Mouse (Mus musculus) liver, embryonic 14.5 days (tissue): ENCODE results near the gene Cacnb4. TPM values are rescaled to one million over a fixed set of nuclear protein-coding genes. Genes with fewer than 3 reads are reported as not detected.

Source experiments
- ATAC-seq: fragments of 200-750 bp; cut with Nextera tagmentation; 2 replicates; pipeline ENCODE4 v1.8.0; 2017; ENCODE audit warnings: moderate number of reproducible peaks, mild to moderate bottlenecking, moderate library complexity; ENCODE audit not compliant: insufficient read depth
- DNase-seq, 3 experiments: peaks; one replicate each; pipeline ENCODE4 v3.0.0-alpha.2; 2012 to 2013; ENCODE audit warnings: low read depth in 3 of 3, low spot score in 3 of 3
- H3K27ac ChIP-seq: fragments of 300-500 bp; sonication (generic); 2 replicates; pipeline ENCODE4 v1.5.1; 2014; ENCODE audit warnings: moderate library complexity, mild to moderate bottlenecking, control low read depth, inconsistent platforms
- H3K27me3 ChIP-seq: fragments of 300-500 bp; sonication (generic); 2 replicates; pipeline ENCODE4 v1.6.1; 2014; ENCODE audit warnings: mild to moderate bottlenecking, low read length, moderate library complexity; ENCODE audit not compliant: control insufficient read depth, insufficient read depth
- H3K36me3 ChIP-seq: fragments of 300-500 bp; sonication (generic); replicated peaks from 2 replicates; pipeline ENCODE4 v1.6.1; 2014; ENCODE audit warnings: low read depth; ENCODE audit not compliant: control insufficient read depth, insufficient read depth
- H3K4me1 ChIP-seq, 2 experiments: fragments of 200-500 bp in 1 of 2; fragments of 300-500 bp in 1 of 2; sonication (generic) in 1 of 2; replicated peaks; 2 replicates each; pipeline ENCODE4 v1.6.1; 2012 to 2014; ENCODE audit warnings: antibody characterized with exemption in 1 of 2, inconsistent platforms in 1 of 2, low read length in 1 of 2; ENCODE audit not compliant: control insufficient read depth in 2 of 2, insufficient read depth in 2 of 2
- H3K4me2 ChIP-seq: fragments of 300-500 bp; sonication (generic); 2 replicates; pipeline ENCODE4 v1.6.1; 2014; ENCODE audit warnings: low read depth, mild to moderate bottlenecking, control low read depth, moderate library complexity
- H3K4me3 ChIP-seq, 2 experiments: fragments of 200-500 bp in 1 of 2; fragments of 300-500 bp in 1 of 2; sonication (generic) in 1 of 2; 2 replicates each; pipeline ENCODE4 v1.5.1; 2012 to 2014; ENCODE audit warnings: low read depth in 2 of 2, low read length in 2 of 2, mild to moderate bottlenecking in 2 of 2, control low read depth in 1 of 2, inconsistent platforms in 1 of 2, moderate library complexity in 1 of 2; ENCODE audit not compliant: insufficient read depth in 1 of 2
- H3K9ac ChIP-seq: fragments of 300-500 bp; sonication (generic); replicated peaks from 2 replicates; pipeline ENCODE4 v1.6.1; 2014; ENCODE audit warnings: mild to moderate bottlenecking, control low read depth, moderate library complexity
- H3K9me3 ChIP-seq: fragments of 300-500 bp; sonication (generic); 2 replicates; pipeline ENCODE4 v1.6.1; 2016; ENCODE audit warnings: low read length, mixed read lengths; ENCODE audit not compliant: control insufficient read depth
- CTCF ChIP-seq: IDR thresholded peaks from 2 replicates; pipeline ENCODE4 v1.5.1; 2016; ENCODE audit warnings: antibody characterized with exemption, low read depth, control low read depth
- EP300 ChIP-seq: IDR thresholded peaks from 2 replicates; pipeline ENCODE4 v1.6.1; 2016; ENCODE audit warnings: antibody characterized with exemption, low read depth
- WGBS: fragments of 180-500 bp; shearing (Covaris S2); extraction: QIAGEN DNeasy Blood & Tissue Kit; methylation state at CpG from one replicate; pipeline ENCODE4 v1.1.7; 2014; ENCODE audit not compliant: insufficient replicate concordance; 5-methylcytosine and 5-hydroxymethylcytosine counted together
- polyA plus RNA-seq, 2 experiments: library from polyadenylated mRNA; depleted of rRNA in 1 of 2; stranded (reverse) in 1 of 2; unstranded in 1 of 2; fragments of >200 nt; fragmentation: Nextera tagmentation in 1 of 2; extraction: Ambion mirVana in 1 of 2; gene quantifications; 2 replicates each; pipeline versions ENCODE4 v1.2.1 to v1.2.3; 2012 to 2014

Gene Cacnb4
- polyA plus RNA-seq, 2 experiments = 0.06 to 0.19 TPM

- WGBS = 1% methylated on average over 37 of the region's 42 CpGs
- Histone ChIP-seq H3K9me3 (no peaks in the 10 kb centered on the region), H3K4me2 (peak overlapping the region; percentile 58), H3K9ac (no peak overlapping the region), H3K27ac (no peak overlapping the region), H3K4me1 (peaks cover 0 to 2% of the 10 kb centered on the region in 2 experiments; a peak in 1 of 4 replicates), H3K36me3 (no peaks in the 10 kb centered on the region), H3K27me3 (peaks cover 35% of the 10 kb centered on the region), H3K4me3 (peak overlapping the region; percentile 37 to 44)
- ATAC-seq = no peak
- TF ChIP-seq CTCF = no peak
- TF ChIP-seq EP300 = no peak
- DNase-seq = no peak
Measured at GRCm38 (mm10) chr2:52675278-52675987, 1.2 kb downstream of the Cacnb4 start.

- TF ChIP-seq CTCF (no peak), EP300 (no peak)
- DNase-seq = no peak
- WGBS = 1% methylated on average over 19 of the region's 19 CpGs
Measured at GRCm38 (mm10) chr2:52674886-52675277, 1.7 kb downstream of the Cacnb4 start.

GRCm38 (mm10) chr2:52673172-52673571 is 3.5 kb downstream of the Cacnb4 start:
- peaks cover 0 to 2% of the 10 kb centered on the region in 2 experiments; a peak in 1 of 4 replicates for H3K4me1 ChIP-seq
- no peak overlapping the region for H3K4me2 ChIP-seq
- no peak overlapping the region for H3K4me3 ChIP-seq
- no peaks in the 10 kb centered on the region for H3K9me3 ChIP-seq
- H3K36me3 ChIP-seq = no peaks in the 10 kb centered on the region
- H3K27ac ChIP-seq = no peak overlapping the region
- no peak for DNase-seq
- 44% methylated on average over 1 of the region's 1 CpGs for WGBS
- peaks cover 35% of the 10 kb centered on the region for H3K27me3 ChIP-seq
- no peak overlapping the region for H3K9ac ChIP-seq
- ATAC-seq = no peak
- TF ChIP-seq EP300 = no peak

More at GRCm38 (mm10) chr2:52674886-52675277, 1.7 kb downstream of the Cacnb4 start:
- no peak for ATAC-seq
- no peak overlapping the region; a peak in 1 of 4 replicates for H3K4me3 ChIP-seq
- H3K9me3 ChIP-seq = no peaks in the 10 kb centered on the region
- no peaks in the 10 kb centered on the region for H3K36me3 ChIP-seq
- H3K4me2 ChIP-seq = peak overlapping the region; percentile 58
- H3K4me1 ChIP-seq = peaks cover 0 to 2% of the 10 kb centered on the region in 2 experiments; a peak in 1 of 4 replicates
- peaks cover 35% of the 10 kb centered on the region for H3K27me3 ChIP-seq
- H3K27ac ChIP-seq = no peak overlapping the region
- H3K9ac ChIP-seq = no peak overlapping the region

GRCm38 (mm10) chr2:52670733-52671132 is 5.9 kb downstream of the Cacnb4 start:
- no peak for DNase-seq
- Histone ChIP-seq H3K27me3 (peaks cover 23% of the 10 kb centered on the region), H3K9me3 (no peaks in the 10 kb centered on the region), H3K4me1 (no peaks in the 10 kb centered on the region), H3K4me3 (no peak overlapping the region), H3K4me2 (no peak overlapping the region), H3K36me3 (no peaks in the 10 kb centered on the region), H3K9ac (no peak overlapping the region), H3K27ac (no peak overlapping the region)
- no peak for ATAC-seq
- 64% methylated on average over 5 of the region's 5 CpGs for WGBS
- no peak for TF ChIP-seq EP300
- no peak for TF ChIP-seq CTCF

GRCm38 (mm10) chr2:52668480-52668879 is 8.2 kb downstream of the Cacnb4 start:
- H3K27me3 ChIP-seq = peaks cover 7% of the 10 kb centered on the region; the same call in 1 of the 2 replicates
- H3K36me3 ChIP-seq = no peaks in the 10 kb centered on the region
- H3K4me3 ChIP-seq = no peak overlapping the region
- H3K9me3 ChIP-seq = no peaks in the 10 kb centered on the region
- no peak overlapping the region for H3K27ac ChIP-seq
- H3K9ac ChIP-seq = no peak overlapping the region
- DNase-seq = no peak
- no peaks in the 10 kb centered on the region for H3K4me1 ChIP-seq
- TF ChIP-seq CTCF = no peak
- no peak for TF ChIP-seq EP300
- 64% methylated on average over 6 of the region's 6 CpGs for WGBS
- no peak for ATAC-seq
- no peak overlapping the region for H3K4me2 ChIP-seq
